Mouse (Mus musculus): Measurements from ENCODE around the gene Sowahc. TPM values are rescaled to one million over a fixed set of nuclear protein-coding genes. Genes with fewer than 3 reads are reported as not detected.

The Sowahc gene
- total RNA-seq, 4 experiments from 2014 or later: 0.56 to 0.81 (median 0.59) TPM

- DNase-seq (ENCODE audit: low spot score in 2 of 2): no peak
Measured at GRCm38 (mm10) chr10:59252396-59252795, 30.6 kb downstream of the Sowahc start.

- no peak for DNase-seq (ENCODE audit: low spot score in 2 of 2)
Measured at GRCm38 (mm10) chr10:59253541-59254079, 31.9 kb downstream of the Sowahc start.

DNA sequence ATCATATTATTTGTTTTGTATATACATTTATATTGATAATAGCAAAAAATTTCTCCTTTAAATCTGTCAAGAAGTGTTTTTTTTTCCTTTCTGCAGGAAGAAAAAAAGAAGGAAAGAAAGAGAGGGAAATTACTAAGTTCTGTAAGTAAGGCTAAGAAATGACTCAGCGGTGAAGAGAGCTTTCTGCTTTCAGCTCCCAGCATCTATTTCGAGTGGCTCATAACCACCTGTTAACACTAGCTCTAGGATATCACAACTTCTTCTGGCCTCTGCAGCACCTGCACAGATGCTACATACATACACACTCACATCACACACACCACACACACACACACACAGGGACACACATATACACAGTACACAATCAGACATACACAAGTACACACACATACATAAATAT is 34.8 kb downstream of the Sowahc start:
- no peak for DNase-seq (ENCODE audit: low spot score in 2 of 2)

- no peak for DNase-seq (ENCODE audit: low spot score in 2 of 2)
Measured at GRCm38 (mm10) chr10:59259572-59259971, 37.8 kb downstream of the Sowahc start.

DNA sequence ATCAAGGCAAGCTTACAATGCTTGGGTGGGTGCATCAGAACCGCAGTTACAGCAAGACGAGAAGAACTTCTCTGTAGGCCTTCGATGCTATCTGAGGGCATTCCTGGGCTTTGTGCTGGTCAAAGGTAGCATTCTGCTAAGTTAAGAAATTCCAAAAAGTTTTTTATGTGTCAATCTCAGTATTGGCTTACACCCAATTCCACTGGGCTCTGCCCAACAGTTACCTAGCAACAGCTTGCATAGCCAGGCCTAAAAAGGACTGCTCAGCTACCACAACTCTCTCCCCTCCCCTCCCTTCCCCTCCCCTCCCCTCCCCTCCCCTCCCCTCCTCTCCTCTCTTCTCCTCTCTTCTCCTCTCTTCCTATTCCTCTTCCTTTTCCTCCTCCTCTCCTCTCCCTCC is 39.9 kb downstream of the Sowahc start:
- DNase-seq (ENCODE audit: low spot score in 2 of 2): no peak

DNA sequence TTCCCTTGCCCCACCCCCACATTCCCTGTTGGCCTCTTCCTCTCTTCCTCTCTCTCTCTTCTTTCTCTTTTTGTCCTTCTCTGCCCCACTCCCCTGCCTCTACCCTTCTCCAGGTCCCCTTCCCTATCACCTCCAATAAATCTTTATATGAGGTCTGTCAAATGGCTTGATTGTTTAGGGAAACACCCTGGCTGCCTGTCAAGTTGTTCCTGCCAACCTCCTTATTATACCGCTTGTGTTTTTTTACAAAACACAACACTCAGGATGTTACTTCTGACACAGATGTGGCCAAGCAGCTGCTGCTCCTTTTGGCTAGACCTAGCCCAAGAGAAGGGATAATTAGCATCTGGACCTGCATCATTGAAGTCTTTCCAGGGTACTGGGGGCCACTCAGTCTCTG is 40.3 kb downstream of the Sowahc start:
- no peak for DNase-seq (ENCODE audit: low spot score in 2 of 2)

DNA sequence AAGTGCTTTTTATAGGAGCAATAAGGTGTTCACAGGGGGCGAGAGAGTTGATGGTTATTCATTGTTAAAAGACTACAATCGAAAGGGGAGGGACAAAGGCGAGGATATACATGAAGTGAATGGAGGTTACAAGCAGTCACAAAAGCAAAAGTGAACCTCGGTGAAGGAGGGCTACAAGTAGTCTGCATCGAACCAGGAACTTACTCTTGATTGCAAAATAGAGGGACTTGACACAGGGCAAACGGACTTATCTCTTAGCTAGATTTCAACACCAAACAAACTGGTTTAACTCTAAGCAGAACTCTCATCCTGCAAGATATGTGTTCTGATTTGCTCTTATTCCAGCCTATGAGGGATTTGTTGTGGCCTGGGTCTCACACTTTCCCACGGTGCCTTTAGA is 41.2 kb downstream of the Sowahc start:
- no peak for DNase-seq (ENCODE audit: low spot score in 2 of 2)

GRCm38 (mm10) chr10:59265067-59265466 is 43.3 kb downstream of the Sowahc start:
- DNase-seq (ENCODE audit: low spot score in 2 of 2): no peak

- DNase-seq (ENCODE audit: low spot score in 2 of 2): no peak
Measured at GRCm38 (mm10) chr10:59265674-59266073, 43.9 kb downstream of the Sowahc start.

DNA sequence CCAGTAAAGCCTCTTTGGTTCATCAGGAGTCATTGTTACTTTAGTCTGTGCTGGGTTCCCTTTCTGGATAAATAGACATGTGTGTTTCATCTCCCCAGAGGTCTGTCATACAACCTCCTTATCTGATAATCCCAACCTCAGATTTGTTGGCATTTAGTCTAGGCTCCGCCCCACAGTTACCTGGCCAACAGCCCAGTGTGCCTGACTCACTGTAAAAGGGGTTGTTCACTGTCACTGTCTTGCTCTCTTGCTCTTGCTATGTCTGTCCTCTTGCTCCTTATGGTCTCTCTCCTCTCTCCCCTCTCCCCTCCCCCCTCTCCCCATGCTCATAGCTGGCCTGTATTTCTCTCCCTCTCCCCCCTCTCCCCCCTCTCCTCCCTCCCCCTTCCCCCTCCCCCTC is 44.3 kb downstream of the Sowahc start:
- DNase-seq (ENCODE audit: low spot score in 2 of 2): no peak

- DNase-seq (ENCODE audit: low spot score in 2 of 2): no peak
Measured at GRCm38 (mm10) chr10:59267275-59267674, 45.5 kb downstream of the Sowahc start.

GRCm38 (mm10) chr10:59268109-59268508 is 46.4 kb downstream of the Sowahc start:
- DNase-seq (ENCODE audit: low spot score in 2 of 2): no peak

DNA sequence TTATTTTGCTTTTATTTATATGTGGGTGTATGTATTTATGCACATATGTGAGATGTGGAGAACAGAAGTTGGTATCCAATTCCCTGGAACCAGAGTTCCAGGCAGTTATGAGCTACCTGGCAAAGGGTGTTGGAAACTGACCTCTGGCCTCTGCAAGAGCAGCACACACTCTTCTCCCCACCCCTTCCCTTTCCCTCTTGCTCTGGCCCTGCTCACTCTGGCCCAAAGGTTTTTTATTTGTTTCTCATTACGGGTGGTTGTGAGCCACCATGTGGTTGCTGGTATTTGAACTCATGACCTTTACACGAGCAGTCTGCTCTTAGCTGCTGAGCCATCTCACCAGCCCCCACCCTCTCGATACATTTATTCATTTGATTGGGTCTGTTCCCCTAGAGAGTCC is 47.0 kb downstream of the Sowahc start:
- no peak for DNase-seq (ENCODE audit: low spot score in 2 of 2)

- no peak for DNase-seq (ENCODE audit: low spot score in 2 of 2)
Measured at GRCm38 (mm10) chr10:59275745-59276144, 54.0 kb downstream of the Sowahc start.

Other genes with a start within 250 kb of the Sowahc start
- gene Sept10, start 106 bp upstream of the Sowahc start, total RNA-seq (2022): 1 to 10 TPM; 5.0 to 7.8 (median 6.5) TPM
- 10 to 100 TPM; 30.9 to 40.8 (median 32.1) TPM for gene P4ha1, start 101.3 kb downstream of the Sowahc start, total RNA-seq (2022)
- 100 to 1,000 TPM; 116 to 196 (median 125) TPM for gene Gm10273, start 173.7 kb downstream of the Sowahc start, total RNA-seq (2022)
- gene Pla2g12b, start 181.7 kb downstream of the Sowahc start, total RNA-seq (2022): not detected
- not detected for gene Oit3, start 219.8 kb downstream of the Sowahc start, total RNA-seq (2022)